Mouse (Mus musculus): ENCODE measurements around the gene Sult1a1.

DNA sequence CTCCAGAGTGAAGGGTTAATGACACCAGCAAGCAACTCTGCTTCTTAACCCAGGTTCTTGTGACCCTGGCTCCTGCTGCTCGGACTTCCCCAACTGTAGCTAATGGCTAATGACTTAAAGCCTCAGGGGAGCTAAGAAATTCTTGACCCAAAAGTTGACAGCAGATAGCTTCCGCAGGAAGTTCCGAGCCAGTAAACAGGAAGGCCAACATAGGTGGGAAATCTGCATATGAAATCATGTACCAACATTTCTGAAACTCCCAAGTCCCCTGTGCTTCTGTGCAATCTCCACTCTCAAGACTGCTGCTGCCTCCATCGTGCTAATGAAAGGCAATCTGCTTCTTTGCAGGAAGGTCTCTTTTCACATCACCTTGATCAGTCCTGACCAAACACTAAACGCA, 30.5 kb downstream of the Sult1a1 start:
- TF ChIP-seq CTCF (IDR thresholded peaks at IDR 0.05; ENCODE audit: control insufficient read depth, insufficient read depth, insufficient replicate concordance, low read depth, low read length) (no peak), POLR2A (IDR thresholded peaks at IDR 0.05; ENCODE audit: control insufficient read depth, low read depth, low read length) (no peak)

All from testis, adult 2 months (tissue).